Mouse (Mus musculus): ENCODE measurements around the gene Plod2. TPM values are rescaled to one million over a fixed set of nuclear protein-coding genes. Genes with fewer than 3 reads are reported as not detected.

Plod2 gene
- total and polyA plus RNA-seq, 3 experiments, result not detected

DNA sequence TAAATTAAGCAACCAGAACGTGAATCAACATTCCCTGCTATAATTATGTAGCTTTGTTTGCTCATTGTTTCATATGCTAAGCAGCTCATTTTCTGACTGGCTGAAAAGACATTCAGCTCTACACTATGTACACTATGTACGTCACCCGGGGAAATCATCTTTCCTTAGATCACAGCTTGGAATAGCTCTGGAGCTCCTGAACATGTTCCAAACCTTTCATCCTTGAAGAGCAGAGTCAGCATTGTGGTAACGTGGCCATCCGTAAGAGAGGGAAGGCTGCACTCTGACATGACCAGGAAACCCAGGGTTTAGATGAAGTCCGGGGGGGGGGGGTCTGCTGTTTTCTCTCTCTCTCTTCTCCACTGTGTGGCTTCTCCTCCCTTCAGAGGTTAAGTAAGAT is 3.8 kb upstream of the Plod2 start:
- no peak overlapping the region for H3K27ac ChIP-seq (ENCODE audit: insufficient read depth, low read depth)
- H3K27me3 ChIP-seq (replicated peaks), result no peaks in the 10 kb centered on the region
- no peak overlapping the region for H3K4me3 ChIP-seq (replicated peaks in 1 of 3; ENCODE audit: low read depth in 2 of 3, low read length in 2 of 3, poor library complexity in 1 of 3)
- no peaks in the 10 kb centered on the region for H3K79me2 ChIP-seq (replicated peaks; ENCODE audit: control insufficient read depth, extremely low read depth, insufficient read depth, poor library complexity, severe bottlenecking)
- dilution Hi-C loops (cut with MboI; ENCODE audit: extremely low pct_ligation_motif_present, extremely low pct_unique_long_range_greater_than_20kb, low sequenced_read_pairs), result no loop called here
- no peak for TF ChIP-seq JUN (IDR thresholded peaks at IDR 0.05; ENCODE audit: insufficient read depth, low read depth, low read length)
- TF ChIP-seq MAX (IDR thresholded peaks at IDR 0.05; ENCODE audit: low read length), result no peak
- no peak for TF ChIP-seq E2F4 (IDR thresholded peaks at IDR 0.05; ENCODE audit: insufficient replicate concordance, low read depth, low read length)
- no peak for TF ChIP-seq CTCF (conservative IDR thresholded peaks at IDR 0.05 in 1 of 2, IDR thresholded peaks at IDR 0.05 in 1 of 2; ENCODE audit: low read depth in 2 of 2, low read length in 2 of 2)
- in situ Hi-C loops (cut with MboI; ENCODE audit: low pct_ligation_motif_present, low pct_unique_long_range_greater_than_20kb, low sequenced_read_pairs), result no loop called here
- H3K9ac ChIP-seq (ENCODE audit: insufficient read depth, low read depth), result no peak overlapping the region
- H3K4me2 ChIP-seq (ENCODE audit: insufficient read depth, low read depth, poor library complexity, severe bottlenecking), result no peak overlapping the region
- no peak for DNase-seq (ENCODE audit: extremely low read depth)
- no peaks in the 10 kb centered on the region for H3K4me1 ChIP-seq (ENCODE audit: control insufficient read depth in 1 of 2, insufficient read depth in 2 of 2)
- no peaks in the 10 kb centered on the region for H3K9me3 ChIP-seq (replicated peaks; ENCODE audit: low read length)
- H3K36me3 ChIP-seq (replicated peaks in 1 of 2; ENCODE audit: control insufficient read depth in 1 of 2, insufficient read depth in 1 of 2, low read length in 1 of 2), result no peaks in the 10 kb centered on the region

DNA sequence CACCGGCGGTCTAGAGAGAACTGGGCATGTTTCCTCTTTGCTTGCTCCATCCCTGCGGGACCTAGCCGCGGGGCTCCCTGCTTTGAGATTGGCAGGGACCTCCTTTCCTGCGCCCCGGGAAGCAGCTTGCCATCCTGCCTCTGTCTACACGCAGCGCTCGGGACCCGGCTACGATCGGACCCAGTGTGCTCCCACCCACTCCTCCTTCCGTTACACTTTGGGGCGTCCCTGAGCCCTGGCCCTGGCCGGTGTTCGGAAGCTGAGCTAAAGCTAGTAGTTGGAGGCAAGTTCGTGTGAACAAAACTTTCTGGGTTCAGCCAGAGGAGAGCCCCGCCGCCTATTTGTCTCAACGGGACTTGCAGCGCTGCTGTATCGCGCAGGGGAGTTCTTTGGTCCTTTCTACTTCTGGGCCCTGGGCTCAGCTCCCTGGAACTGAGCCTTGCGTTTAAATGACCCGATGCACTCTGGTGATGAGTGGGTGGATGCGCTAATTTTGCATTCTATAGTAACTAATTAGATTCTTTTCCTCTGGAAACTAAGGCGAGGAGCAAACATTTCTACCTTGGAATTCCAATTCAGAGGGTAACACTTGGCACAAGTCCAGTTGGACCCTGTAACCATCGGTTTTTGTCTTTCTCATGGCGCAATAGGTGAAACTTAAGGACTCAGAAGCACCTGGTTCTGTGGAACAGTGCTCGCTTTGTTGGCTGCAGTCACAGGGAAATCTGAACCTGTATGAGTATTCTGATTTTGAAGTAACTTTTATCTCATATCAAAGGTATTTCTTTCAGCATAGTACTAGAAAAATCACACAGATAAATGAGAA is 781 bp downstream of the Plod2 start:
- no peaks in the 10 kb centered on the region for H3K4me1 ChIP-seq (ENCODE audit: control insufficient read depth in 1 of 2, insufficient read depth in 2 of 2)
- dilution Hi-C loops (cut with MboI; ENCODE audit: extremely low pct_ligation_motif_present, extremely low pct_unique_long_range_greater_than_20kb, low sequenced_read_pairs) (no loop called here), in situ Hi-C loops (cut with MboI; ENCODE audit: low pct_ligation_motif_present, low pct_unique_long_range_greater_than_20kb, low sequenced_read_pairs) (no loop called here)
- no peak for TF ChIP-seq KAT2A (IDR thresholded peaks at IDR 0.05; ENCODE audit: insufficient replicate concordance, low read length)
- no peak for TF ChIP-seq CTCF (conservative IDR thresholded peaks at IDR 0.05 in 1 of 2, IDR thresholded peaks at IDR 0.05 in 1 of 2; ENCODE audit: low read depth in 2 of 2, low read length in 2 of 2)
- TF ChIP-seq MAFK (IDR thresholded peaks at IDR 0.05; ENCODE audit: insufficient replicate concordance, low read length), result no peak
- TF ChIP-seq CHD1 (IDR thresholded peaks at IDR 0.05; ENCODE audit: low read depth, low read length), result no peak
- no peak for TF ChIP-seq ZC3H11A (IDR thresholded peaks at IDR 0.05; ENCODE audit: low read depth, low read length)
- no peak for TF ChIP-seq ZKSCAN1 (IDR thresholded peaks at IDR 0.05; ENCODE audit: borderline replicate concordance, low read depth, low read length)
- TF ChIP-seq MXI1 (IDR thresholded peaks at IDR 0.05; ENCODE audit: low read depth, low read length), result no peak
- no peak for TF ChIP-seq MYC (IDR thresholded peaks at IDR 0.05; ENCODE audit: low read depth, low read length)
- no peak for TF ChIP-seq HCFC1 (IDR thresholded peaks at IDR 0.05; ENCODE audit: low read depth, low read length)
- TF ChIP-seq NRF1 (IDR thresholded peaks at IDR 0.05; ENCODE audit: low read depth, low read length), result no peak
- no peak for TF ChIP-seq SIN3A (IDR thresholded peaks at IDR 0.05; ENCODE audit: low read length)
- no peak for TF ChIP-seq RAD21 (IDR thresholded peaks at IDR 0.05; ENCODE audit: low read depth, low read length)
- no peak for TF ChIP-seq BHLHE40 (IDR thresholded peaks at IDR 0.05; ENCODE audit: low read depth, low read length)
- TF ChIP-seq PAX5 (IDR thresholded peaks at IDR 0.05; ENCODE audit: low read length), result no peak
- no peak for DNase-seq (ENCODE audit: extremely low read depth)
- H3K79me2 ChIP-seq (replicated peaks; ENCODE audit: control insufficient read depth, extremely low read depth, insufficient read depth, poor library complexity, severe bottlenecking), result no peaks in the 10 kb centered on the region
- H3K27me3 ChIP-seq (replicated peaks), result no peaks in the 10 kb centered on the region
- no peak overlapping the region for H3K9ac ChIP-seq (ENCODE audit: insufficient read depth, low read depth)
- no peaks in the 10 kb centered on the region for H3K9me3 ChIP-seq (replicated peaks; ENCODE audit: low read length)
- H3K4me3 ChIP-seq (replicated peaks in 1 of 3; ENCODE audit: low read depth in 2 of 3, low read length in 2 of 3, poor library complexity in 1 of 3), result no peak overlapping the region
- no peak overlapping the region for H3K4me2 ChIP-seq (ENCODE audit: insufficient read depth, low read depth, poor library complexity, severe bottlenecking)
- H3K36me3 ChIP-seq (replicated peaks in 1 of 2; ENCODE audit: control insufficient read depth in 1 of 2, insufficient read depth in 1 of 2, low read length in 1 of 2), result no peaks in the 10 kb centered on the region
- no peak overlapping the region for H3K27ac ChIP-seq (ENCODE audit: insufficient read depth, low read depth)

All from CH12.LX (cell line).